Mouse (Mus musculus): ENCODE measurements around the gene Pde11a. TPM values are rescaled to one million over a fixed set of nuclear protein-coding genes. Genes with fewer than 3 reads are reported as not detected.

Pde11a gene
- polyA plus RNA-seq, 1 experiment from 2014 or later, result 0.12 TPM

- WGBS, result 37% methylated on average over 1 of the region's 1 CpGs
- Histone ChIP-seq H3K4me1 (ENCODE audit: control insufficient read depth, insufficient read depth, low read length) (no peaks in the 10 kb centered on the region), H3K27me3 (ENCODE audit: control insufficient read depth, insufficient read depth, low read length) (no peaks in the 10 kb centered on the region), H3K27ac (ENCODE audit: low read length) (no peak overlapping the region), H3K4me2 (replicated peaks; ENCODE audit: low read depth, low read length) (no peak overlapping the region), H3K9ac (replicated peaks; ENCODE audit: low read depth, low read length) (no peak overlapping the region), H3K4me3 (ENCODE audit: low read depth, low read length) (no peak overlapping the region), H3K9me3 (ENCODE audit: control insufficient read depth, low read depth, low read length) (no peaks in the 10 kb centered on the region), H3K36me3 (ENCODE audit: control insufficient read depth, insufficient read depth, low read length) (no peaks in the 10 kb centered on the region)
- no peak for ATAC-seq (ENCODE audit: insufficient number of reproducible peaks, insufficient read depth, low FRiP score, low read depth)
These were observed 153.4 kb downstream of the Pde11a start for GRCm38 (mm10) chr2:76185126-76185525.

- no peaks in the 10 kb centered on the region for H3K27me3 ChIP-seq (ENCODE audit: control insufficient read depth, insufficient read depth, low read length)
- no peaks in the 10 kb centered on the region for H3K36me3 ChIP-seq (ENCODE audit: control insufficient read depth, insufficient read depth, low read length)
- H3K4me3 ChIP-seq (ENCODE audit: low read depth, low read length), result no peak overlapping the region
- H3K9ac ChIP-seq (replicated peaks; ENCODE audit: low read depth, low read length), result no peak overlapping the region
- no peak overlapping the region for H3K27ac ChIP-seq (ENCODE audit: low read length)
- no peaks in the 10 kb centered on the region for H3K4me1 ChIP-seq (ENCODE audit: control insufficient read depth, insufficient read depth, low read length)
- no peak for ATAC-seq (ENCODE audit: insufficient number of reproducible peaks, insufficient read depth, low FRiP score, low read depth)
- H3K4me2 ChIP-seq (replicated peaks; ENCODE audit: low read depth, low read length), result no peak overlapping the region
- no peaks in the 10 kb centered on the region for H3K9me3 ChIP-seq (ENCODE audit: control insufficient read depth, low read depth, low read length)
- WGBS, result 76% methylated on average over 4 of the region's 4 CpGs
These were observed 175.8 kb downstream of the Pde11a start for GRCm38 (mm10) chr2:76162822-76163221.

- no peaks in the 10 kb centered on the region for H3K4me1 ChIP-seq (ENCODE audit: control insufficient read depth, insufficient read depth, low read length)
- no peak overlapping the region for H3K9ac ChIP-seq (replicated peaks; ENCODE audit: low read depth, low read length)
- no peaks in the 10 kb centered on the region for H3K36me3 ChIP-seq (ENCODE audit: control insufficient read depth, insufficient read depth, low read length)
- WGBS, result 55% methylated on average over 2 of the region's 2 CpGs
- no peaks in the 10 kb centered on the region for H3K9me3 ChIP-seq (ENCODE audit: control insufficient read depth, low read depth, low read length)
- H3K4me3 ChIP-seq (ENCODE audit: low read depth, low read length), result no peak overlapping the region
- no peak overlapping the region for H3K4me2 ChIP-seq (replicated peaks; ENCODE audit: low read depth, low read length)
- H3K27me3 ChIP-seq (ENCODE audit: control insufficient read depth, insufficient read depth, low read length), result no peaks in the 10 kb centered on the region
- H3K27ac ChIP-seq (ENCODE audit: low read length), result no peak overlapping the region
- ATAC-seq (ENCODE audit: insufficient number of reproducible peaks, insufficient read depth, low FRiP score, low read depth), result no peak
These were observed 179.6 kb downstream of the Pde11a start for GRCm38 (mm10) chr2:76158973-76159372.

GRCm38 (mm10) chr2:76141136-76141535 lies 197.4 kb downstream of the Pde11a start:
- no peak overlapping the region for H3K9ac ChIP-seq (replicated peaks; ENCODE audit: low read depth, low read length)
- 81% methylated on average over 10 of the region's 10 CpGs for whole genome bisulfite sequencing
- no peak for ATAC-seq (ENCODE audit: insufficient number of reproducible peaks, insufficient read depth, low FRiP score, low read depth)

GRCm38 (mm10) chr2:76132983-76133382 lies 205.6 kb downstream of the Pde11a start:
- no peaks in the 10 kb centered on the region for H3K27me3 ChIP-seq (ENCODE audit: control insufficient read depth, insufficient read depth, low read length)
- H3K9me3 ChIP-seq (ENCODE audit: control insufficient read depth, low read depth, low read length), result no peaks in the 10 kb centered on the region
- no peak for ATAC-seq (ENCODE audit: insufficient number of reproducible peaks, insufficient read depth, low FRiP score, low read depth)
- H3K36me3 ChIP-seq (ENCODE audit: control insufficient read depth, insufficient read depth, low read length), result no peaks in the 10 kb centered on the region
- H3K27ac ChIP-seq (ENCODE audit: low read length), result no peak overlapping the region
- WGBS, result 61% methylated on average over 3 of the region's 3 CpGs
- H3K4me3 ChIP-seq (ENCODE audit: low read depth, low read length), result no peak overlapping the region
- H3K4me1 ChIP-seq (ENCODE audit: control insufficient read depth, insufficient read depth, low read length), result no peaks in the 10 kb centered on the region; the same call in 1 of the 2 replicates
- H3K4me2 ChIP-seq (replicated peaks; ENCODE audit: low read depth, low read length), result no peak overlapping the region
- H3K9ac ChIP-seq (replicated peaks; ENCODE audit: low read depth, low read length), result no peak overlapping the region

More at GRCm38 (mm10) chr2:76141136-76141535, 197.4 kb downstream of the Pde11a start:
- Histone ChIP-seq H3K9me3 (ENCODE audit: control insufficient read depth, low read depth, low read length) (no peaks in the 10 kb centered on the region), H3K4me3 (ENCODE audit: low read depth, low read length) (no peak overlapping the region), H3K27ac (ENCODE audit: low read length) (no peak overlapping the region), H3K4me1 (ENCODE audit: control insufficient read depth, insufficient read depth, low read length) (no peaks in the 10 kb centered on the region), H3K27me3 (ENCODE audit: control insufficient read depth, insufficient read depth, low read length) (no peaks in the 10 kb centered on the region), H3K4me2 (replicated peaks; ENCODE audit: low read depth, low read length) (no peak overlapping the region), H3K36me3 (ENCODE audit: control insufficient read depth, insufficient read depth, low read length) (no peaks in the 10 kb centered on the region)

GRCm38 (mm10) chr2:76129933-76130627 lies 208.5 kb downstream of the Pde11a start:
- ATAC-seq (ENCODE audit: insufficient number of reproducible peaks, insufficient read depth, low FRiP score, low read depth), result no peak
- 62% methylated on average over 12 of the region's 12 CpGs for WGBS

GRCm38 (mm10) chr2:76129058-76129437 lies 209.5 kb downstream of the Pde11a start:
- H3K27ac ChIP-seq (ENCODE audit: low read length), result no peak overlapping the region
- WGBS, result 26% methylated on average over 8 of the region's 8 CpGs
- H3K9me3 ChIP-seq (ENCODE audit: control insufficient read depth, low read depth, low read length), result no peaks in the 10 kb centered on the region
- no peak for ATAC-seq (ENCODE audit: insufficient number of reproducible peaks, insufficient read depth, low FRiP score, low read depth)
- no peak overlapping the region for H3K9ac ChIP-seq (replicated peaks; ENCODE audit: low read depth, low read length)
- H3K4me1 ChIP-seq (ENCODE audit: control insufficient read depth, insufficient read depth, low read length), result no peaks in the 10 kb centered on the region; the same call in 1 of the 2 replicates
- H3K4me2 ChIP-seq (replicated peaks; ENCODE audit: low read depth, low read length), result peak overlapping the region; percentile 43
- no peaks in the 10 kb centered on the region for H3K36me3 ChIP-seq (ENCODE audit: control insufficient read depth, insufficient read depth, low read length)
- no peaks in the 10 kb centered on the region for H3K27me3 ChIP-seq (ENCODE audit: control insufficient read depth, insufficient read depth, low read length)
- 0 out of 2 replicates have a peak overlapping the region, but pooled peaks have one; percentile 5 for H3K4me3 ChIP-seq (ENCODE audit: low read depth, low read length)

More at GRCm38 (mm10) chr2:76129933-76130627, 208.5 kb downstream of the Pde11a start:
- no peak overlapping the region for H3K4me2 ChIP-seq (replicated peaks; ENCODE audit: low read depth, low read length)
- H3K9ac ChIP-seq (replicated peaks; ENCODE audit: low read depth, low read length), result no peak overlapping the region
- H3K4me1 ChIP-seq (ENCODE audit: control insufficient read depth, insufficient read depth, low read length), result no peaks in the 10 kb centered on the region; the same call in 1 of the 2 replicates
- H3K9me3 ChIP-seq (ENCODE audit: control insufficient read depth, low read depth, low read length), result no peaks in the 10 kb centered on the region
- no peak overlapping the region for H3K4me3 ChIP-seq (ENCODE audit: low read depth, low read length)
- no peaks in the 10 kb centered on the region for H3K36me3 ChIP-seq (ENCODE audit: control insufficient read depth, insufficient read depth, low read length)
- H3K27ac ChIP-seq (ENCODE audit: low read length), result no peak overlapping the region
- no peaks in the 10 kb centered on the region for H3K27me3 ChIP-seq (ENCODE audit: control insufficient read depth, insufficient read depth, low read length)

GRCm38 (mm10) chr2:76128105-76129057 lies 210.2 kb downstream of the Pde11a start:
- H3K9ac ChIP-seq (replicated peaks; ENCODE audit: low read depth, low read length), result no peak overlapping the region
- no peaks in the 10 kb centered on the region; the same call in 1 of the 2 replicates for H3K4me1 ChIP-seq (ENCODE audit: control insufficient read depth, insufficient read depth, low read length)
- no peak for ATAC-seq (ENCODE audit: insufficient number of reproducible peaks, insufficient read depth, low FRiP score, low read depth)
- no peak overlapping the region for H3K27ac ChIP-seq (ENCODE audit: low read length)
- no peaks in the 10 kb centered on the region for H3K27me3 ChIP-seq (ENCODE audit: control insufficient read depth, insufficient read depth, low read length)
- 0 out of 2 replicates have a peak overlapping the region, but pooled peaks have one; percentile 5 for H3K4me3 ChIP-seq (ENCODE audit: low read depth, low read length)
- no peaks in the 10 kb centered on the region for H3K36me3 ChIP-seq (ENCODE audit: control insufficient read depth, insufficient read depth, low read length)
- H3K9me3 ChIP-seq (ENCODE audit: control insufficient read depth, low read depth, low read length), result no peaks in the 10 kb centered on the region
- WGBS, result 43% methylated on average over 9 of the region's 9 CpGs
- peak overlapping the region; percentile 43 for H3K4me2 ChIP-seq (replicated peaks; ENCODE audit: low read depth, low read length)

All from stomach, embryonic 14.5 days (tissue).